In the genomic region with DNA sequence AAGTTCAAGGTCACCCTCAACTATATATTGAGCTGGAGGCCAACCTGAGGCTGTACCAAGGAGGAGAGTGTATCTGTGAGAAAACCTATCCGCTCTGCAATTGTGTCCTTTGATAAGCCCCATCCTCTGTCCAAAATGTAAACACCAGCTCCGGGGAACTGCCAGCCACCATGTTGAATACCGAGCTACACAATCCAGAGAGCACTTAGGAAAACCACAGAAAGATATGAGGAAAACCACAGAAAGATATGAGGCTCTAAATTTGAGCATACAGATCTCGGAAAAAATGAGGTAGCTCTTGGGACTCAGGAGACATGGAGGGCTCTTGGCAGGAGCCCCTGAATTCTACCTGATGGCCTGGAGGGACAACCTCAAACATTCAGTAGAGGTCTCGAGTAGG, we compare ENCODE assay signal across 26 mouse cellular contexts. TPM values are rescaled to one million over a fixed set of nuclear protein-coding genes. Genes with fewer than 3 reads are reported as not detected.
"Had no signal": no experiment of that assay in that cellular context is flagged by ENCODE, and none has a peak within 500 bp of the region (broad histone marks: within the 10 kb centered on the region; RNA-seq: fewer than 3 reads in every experiment).

No protein-coding gene starts in this region.

- ATAC-seq: liver, embryonic 12.5 days had no signal

- DNase-seq: kidney, adult 11 months; kidney, adult 8-10 months; kidney, postnatal 10 days; kidney, postnatal 36 days; liver; lung, adult 18-20 months; lung, postnatal 10 days; lung, postnatal 36 days; right cerebral cortex, adult 18-20 months; right cerebral cortex, postnatal 14 days; right cerebral cortex, postnatal 4 days; spleen, adult 18-20 months; thymus, postnatal 25 days had no signal

RNA-seq across cellular contexts. Expression of a gene that starts 3.5 kb away (rescaled TPM):
- total RNA-seq: layer of hippocampus, postnatal 14 days; left cerebral cortex, postnatal 25 days had no signal
- polyA plus RNA-seq: kidney, embryonic 15.5 days; limb, embryonic 10.5 days; limb, embryonic 13.5 days; liver, embryonic 12.5 days; liver, embryonic 15.5 days; lung, embryonic 15.5 days; midbrain, embryonic 12.5 days; midbrain, embryonic 15.5 days; neural tube, embryonic 12.5 days; neural tube, embryonic 15.5 days had no signal

RNA-seq across cellular contexts. Expression of a gene that starts 4.5 kb away (rescaled TPM):
- total RNA-seq: layer of hippocampus, adult 8-10 months; layer of hippocampus, postnatal 14 days; left cerebral cortex, postnatal 25 days had no signal
- polyA plus RNA-seq: kidney, embryonic 15.5 days; limb, embryonic 10.5 days; limb, embryonic 13.5 days; liver, embryonic 12.5 days; liver, embryonic 15.5 days; midbrain, embryonic 12.5 days; midbrain, embryonic 15.5 days; neural tube, embryonic 12.5 days; neural tube, embryonic 15.5 days had no signal

RNA-seq across cellular contexts. Expression of a gene that starts 24.0 kb away (rescaled TPM):
- total RNA-seq: layer of hippocampus, adult 8-10 months; layer of hippocampus, postnatal 14 days; left cerebral cortex, postnatal 25 days had no signal

RNA-seq across cellular contexts. Expression of a gene that starts 26.4 kb away (rescaled TPM):
- total RNA-seq: layer of hippocampus, adult 8-10 months; layer of hippocampus, postnatal 14 days; left cerebral cortex, postnatal 25 days had no signal

RNA-seq across cellular contexts. Expression of a gene that starts 49.3 kb away (rescaled TPM):
- polyA plus RNA-seq: liver, embryonic 12.5 days had no signal
